Mouse (Mus musculus) central nervous system, embryonic 14 days (tissue): ENCODE results near the gene Tgfbi. TPM values are rescaled to one million over a fixed set of nuclear protein-coding genes. Genes with fewer than 3 reads are reported as not detected.

Experiments used
- polyA plus RNA-seq: library from polyadenylated mRNA; depleted of rRNA; stranded (reverse); fragments of >200 nt; gene quantifications from 2 replicates; pipeline ENCODE4 v1.2.3, GENCODE M21; 2012; rRNA removed

Gene Tgfbi
- 8.6 and 30.9 TPM in 2 replicates for polyA plus RNA-seq

GRCm38 (mm10) chr13:56609103-56609856, at the start of gene Tgfbi:
Gene Tgfbi (plus strand): TSS chr13:56609523.

Other genes starting within 250 kb of the Tgfbi start
- gene Gm3045, start 182.9 kb upstream of the Tgfbi start, polyA plus RNA-seq, result not detected in 2 replicates
- gene Slc25a48, start 171.2 kb upstream of the Tgfbi start, polyA plus RNA-seq, result 0.06 and 0.19 TPM in 2 replicates
- not detected in 2 replicates for gene Il9, start 127.3 kb upstream of the Tgfbi start, polyA plus RNA-seq
- 3.4 and 3.8 TPM in 2 replicates for gene Fbxl21, start 87.1 kb upstream of the Tgfbi start, polyA plus RNA-seq
- gene Lect2, start 61.0 kb upstream of the Tgfbi start, polyA plus RNA-seq, result 0.09 TPM in 1 of 2 replicates, not detected in the other
- gene Smad5, start 93.5 kb downstream of the Tgfbi start, polyA plus RNA-seq, result 47.9 and 51.1 TPM in 2 replicates
- gene Gm45623, start 144.3 kb downstream of the Tgfbi start, polyA plus RNA-seq, result 1.4 and 1.6 TPM in 2 replicates